Comparison of ENCODE assay signal across 8 mouse cellular contexts in the genomic region with DNA sequence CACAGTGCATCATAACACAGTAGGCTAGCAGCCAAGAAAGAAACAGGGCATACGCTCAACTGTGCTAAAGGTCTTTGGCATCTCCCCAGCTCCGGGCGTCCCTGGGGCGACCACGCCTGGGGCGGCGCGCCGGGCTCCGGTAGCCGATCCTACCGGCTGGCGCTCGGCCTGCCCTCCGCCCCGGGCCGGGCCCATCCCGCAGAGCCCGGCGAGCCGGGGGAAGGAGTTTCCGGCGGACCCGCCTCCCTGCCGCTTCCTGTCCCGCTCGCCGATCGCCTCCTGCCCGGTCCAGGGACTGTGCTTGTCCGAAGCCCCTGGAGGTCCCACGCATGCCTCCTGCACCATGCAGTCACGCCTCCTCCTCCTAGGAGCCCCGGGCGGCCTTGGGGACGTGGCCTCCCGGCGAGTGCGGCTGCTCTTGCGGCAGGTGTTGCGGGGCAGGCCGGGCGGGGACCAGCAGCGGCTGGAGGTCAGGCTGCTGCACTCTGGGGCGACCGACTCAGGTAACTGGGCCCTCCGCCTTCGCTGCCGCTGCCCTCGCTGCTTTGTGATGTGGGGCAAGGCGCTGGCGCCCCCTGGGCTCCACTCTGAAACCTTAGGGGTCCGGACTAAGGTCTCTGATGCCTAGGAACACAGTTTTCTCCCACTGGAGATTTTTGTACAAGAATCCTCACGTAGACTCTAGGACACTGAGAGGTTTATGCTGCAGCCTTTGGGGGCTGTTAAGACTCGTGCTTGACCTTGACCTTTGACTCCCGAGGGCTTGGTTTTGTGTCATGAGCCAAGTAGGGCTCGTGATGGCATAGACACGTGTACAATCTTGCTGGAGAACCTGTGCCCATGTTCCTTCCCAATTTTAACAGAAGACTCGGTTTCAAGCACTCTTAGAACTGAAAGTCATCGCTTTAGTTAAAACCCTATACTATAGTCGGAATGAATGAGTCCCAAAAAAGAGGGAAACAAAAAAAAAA. TPM values are rescaled to one million over a fixed set of nuclear protein-coding genes. Genes with fewer than 3 reads are reported as not detected.
DNase-seq lines count a peak whose midpoint lies in the region; ATAC-seq and TF ChIP-seq lines count a peak whose summit lies in the region.

A gene (plus strand): TSS at position 112 of the 971 bp plus-strand sequence.

- peak within 1 kb of the TSS; percentile 92 for H3K9ac ChIP-seq in heart, embryonic 12.5 days
- peak within 1 kb of the TSS; percentile 79 for H3K9ac ChIP-seq in kidney, embryonic 16.5 days (replicated peaks; ENCODE audit: low read length)
- peak within 1 kb of the TSS; percentile 100 for H3K9ac ChIP-seq in liver, adult 2 months (ENCODE audit: low read depth, low read length)

- WGBS in heart, embryonic 12.5 days = 3% methylated on average over 60 of the region's 61 CpGs
- WGBS in kidney, embryonic 16.5 days = 2% methylated on average over 61 of the region's 61 CpGs
- 1% methylated on average over 61 of the region's 61 CpGs for WGBS in liver, adult 2 months

- TF ChIP-seq POLR2A in brain, embryonic 14.5 days (IDR thresholded peaks at IDR 0.05; ENCODE audit: borderline replicate concordance, extremely low read depth, insufficient read depth, insufficient read length, poor library complexity, severe bottlenecking) = peak; percentile 29; the same call in 1 of the 2 replicates
- peak; percentile 79 for TF ChIP-seq POLR2A in liver, adult 2 months (IDR thresholded peaks at IDR 0.05; ENCODE audit: extremely low read depth, insufficient read depth, low read length)

- peak; percentile 75 for DNase-seq in CD4-positive helper T cell, adult 2 months (ENCODE audit: low read depth, low spot score)
- peak; percentile 84 for DNase-seq in brain, embryonic 14.5 days (ENCODE audit: low read depth)
- DNase-seq in liver, adult 2 months (ENCODE audit: extremely low read depth, low read depth, low spot score) = peak; percentile 84
- DNase-seq in spleen, postnatal 36 days (ENCODE audit: low spot score in 2 of 2) = peak; percentile 67

- no peaks in the 10 kb centered on the region for H3K27me3 ChIP-seq in erythroblast, embryonic 14.5 days (ENCODE audit: control insufficient read depth)
- H3K27me3 ChIP-seq in heart, embryonic 12.5 days (replicated peaks) = no peaks in the 10 kb centered on the region
- H3K27me3 ChIP-seq in kidney, embryonic 16.5 days (ENCODE audit: insufficient read depth, low read length) = no peaks in the 10 kb centered on the region
- no peaks in the 10 kb centered on the region for H3K27me3 ChIP-seq in liver, adult 2 months (ENCODE audit: control insufficient read depth, insufficient read depth, low read length)

- no peaks in the 10 kb centered on the region for H3K36me3 ChIP-seq in erythroblast, embryonic 14.5 days (ENCODE audit: control insufficient read depth)
- no peaks in the 10 kb centered on the region for H3K36me3 ChIP-seq in heart, embryonic 12.5 days
- H3K36me3 ChIP-seq in kidney, embryonic 16.5 days (ENCODE audit: insufficient read depth, low read length) = no peaks in the 10 kb centered on the region
- H3K36me3 ChIP-seq in liver, adult 2 months (ENCODE audit: control insufficient read depth, insufficient read depth, low read length) = no peaks in the 10 kb centered on the region

- peak within 1 kb of the TSS; percentile 92 for H3K4me3 ChIP-seq in erythroblast, embryonic 14.5 days (replicated peaks)
- H3K4me3 ChIP-seq in heart, embryonic 12.5 days = peak within 1 kb of the TSS; percentile 83
- peak within 1 kb of the TSS; percentile 63 for H3K4me3 ChIP-seq in kidney, embryonic 16.5 days (ENCODE audit: low read length)
- H3K4me3 ChIP-seq in liver, adult 2 months (ENCODE audit: insufficient read depth, low read depth, low read length) = peak within 1 kb of the TSS; percentile 99

- H3K4me2 ChIP-seq in heart, embryonic 12.5 days = peak within 1 kb of the TSS; percentile 78
- H3K4me2 ChIP-seq in kidney, embryonic 16.5 days (replicated peaks; ENCODE audit: low read depth, low read length) = peak within 1 kb of the TSS; percentile 67

- peak; percentile 92 for ATAC-seq in heart, embryonic 12.5 days (ENCODE audit: insufficient number of reproducible peaks, low FRiP score)
- ATAC-seq in kidney, embryonic 16.5 days (ENCODE audit: low FRiP score, low TSS enrichment) = peak; percentile 96
- peak; percentile 54 for ATAC-seq in monocyte, adult 5-6 weeks (replicated peaks; ENCODE audit: insufficient number of reproducible peaks, low FRiP score, low TSS enrichment, poor library complexity, severe bottlenecking)

- peaks cover 37% of the 10 kb centered on the region for H3K4me1 ChIP-seq in erythroblast, embryonic 14.5 days (ENCODE audit: control insufficient read depth)
- peaks cover 15% of the 10 kb centered on the region for H3K4me1 ChIP-seq in heart, embryonic 12.5 days (replicated peaks)
- H3K4me1 ChIP-seq in kidney, embryonic 16.5 days (ENCODE audit: insufficient read depth, low read length) = peaks cover 25% of the 10 kb centered on the region
- peaks cover 16% of the 10 kb centered on the region for H3K4me1 ChIP-seq in liver, adult 2 months (ENCODE audit: control insufficient read depth, insufficient read depth, low read length)

- peaks cover 3% of the 10 kb centered on the region for H3K79me2 ChIP-seq in liver, adult 2 months (ENCODE audit: control insufficient read depth, insufficient read depth, low read length)

- peak; percentile 55 for TF ChIP-seq CTCF in brain, embryonic 14.5 days (IDR thresholded peaks at IDR 0.05; ENCODE audit: borderline replicate concordance, extremely low read depth, insufficient read depth, insufficient read length)
- peak; percentile 19; the same call in 1 of the 2 replicates for TF ChIP-seq CTCF in liver, adult 2 months (IDR thresholded peaks at IDR 0.05; ENCODE audit: low read depth, low read length)

- H3K27ac ChIP-seq in heart, embryonic 12.5 days (ENCODE audit: poor library complexity, severe bottlenecking) = peak within 1 kb of the TSS; percentile 88
- peak within 1 kb of the TSS; percentile 94 for H3K27ac ChIP-seq in kidney, embryonic 16.5 days (ENCODE audit: low read length)
- peak within 1 kb of the TSS; percentile 99 for H3K27ac ChIP-seq in liver, adult 2 months (replicated peaks; ENCODE audit: insufficient read depth, low read depth, low read length)

- H3K9me3 ChIP-seq in erythroblast, embryonic 14.5 days (ENCODE audit: control insufficient read depth, low read length) = no peaks in the 10 kb centered on the region
- H3K9me3 ChIP-seq in heart, embryonic 12.5 days (replicated peaks) = 0 out of 2 replicates have a peak, but pooled peaks cover under 1% of the 10 kb centered on the region
- no peaks in the 10 kb centered on the region for H3K9me3 ChIP-seq in kidney, embryonic 16.5 days (ENCODE audit: low read length)

RNA-seq across cellular contexts. Expression of the gene that starts here (rescaled TPM):
- polyA plus RNA-seq in brain, embryonic 14.5 days (2012; rRNA removed) = 6.5 and 8.8 TPM in 2 replicates
- 0.11 and 0.13 TPM in 2 replicates for polyA plus RNA-seq in erythroblast, embryonic 14.5 days (2012)
- 19.8 and 22.7 TPM in 2 replicates for polyA plus RNA-seq in heart, embryonic 12.5 days (2016; fragmentation: Nextera tagmentation; extraction: Ambion mirVana)
- polyA plus RNA-seq in kidney, embryonic 16.5 days (2015; fragmentation: Nextera tagmentation; extraction: Ambion mirVana) = 16.0 and 18.6 TPM in 2 replicates
- 88.7 and 106 TPM in 2 replicates for total RNA-seq in liver, adult 2 months (2014; rRNA removed)
- 44.0 and 48.9 TPM in 2 replicates for polyA plus RNA-seq in liver, adult 2 months (2012; rRNA removed)
- 8.4 to 29.1 TPM (median 8.9 TPM) in 3 replicates for total RNA-seq in monocyte, adult 5-6 weeks (2017)

Comparison
In these comparisons a context has a peak if more than half of its experiments do, and no peak if none do; other contexts are left out.
1. Peak in every context shown above with its lines: DNase-seq, ATAC-seq, H3K4me3 ChIP-seq and H3K27ac ChIP-seq.